Mouse (Mus musculus): ENCODE measurements at regions not wholly inside any gene's neighbourhood (a gene's known extent, or its start where the extent isn't known, plus 50 kb on each side); places are given as distances from the start of the nearest gene placed in this dataset.
A peak's percentile ranks its signal among the peaks of the same experiment; 100 is the strongest.

GRCm38 (mm10) chr17:4632506-4632905, 361.6 kb upstream of the Arid1b start:
- H3K4me3 ChIP-seq (replicated peaks; ENCODE audit: insufficient read depth, low read depth, low read length) = no peak overlapping the region
- H3K27ac ChIP-seq (ENCODE audit: insufficient read depth, low read length) = no peak overlapping the region
- no peaks in the 10 kb centered on the region for H3K4me1 ChIP-seq (ENCODE audit: control insufficient read depth, insufficient read depth, low read length)
- WGBS = 91% methylated on average over 2 of the region's 2 CpGs
- no peak for DNase-seq
- no peaks in the 10 kb centered on the region for H3K27me3 ChIP-seq (ENCODE audit: control insufficient read depth, insufficient read depth, low read length)
- TF ChIP-seq POLR2A (IDR thresholded peaks at IDR 0.05; ENCODE audit: borderline replicate concordance, insufficient read depth, low read length) = no peak
- no peak for TF ChIP-seq CTCF (IDR thresholded peaks at IDR 0.05; ENCODE audit: borderline replicate concordance, insufficient read depth, low read depth, low read length)

GRCm38 (mm10) chr17:4633771-4634170, 360.4 kb upstream of the Arid1b start:
- no peaks in the 10 kb centered on the region for H3K27me3 ChIP-seq (ENCODE audit: control insufficient read depth, insufficient read depth, low read length)
- H3K4me1 ChIP-seq (ENCODE audit: control insufficient read depth, insufficient read depth, low read length) = no peaks in the 10 kb centered on the region
- DNase-seq = no peak
- H3K4me3 ChIP-seq (replicated peaks; ENCODE audit: insufficient read depth, low read depth, low read length) = no peak overlapping the region
- WGBS = 76% methylated on average over 3 of the region's 3 CpGs
- H3K27ac ChIP-seq (ENCODE audit: insufficient read depth, low read length) = no peak overlapping the region
- TF ChIP-seq CTCF (IDR thresholded peaks at IDR 0.05; ENCODE audit: borderline replicate concordance, insufficient read depth, low read depth, low read length) (no peak), POLR2A (IDR thresholded peaks at IDR 0.05; ENCODE audit: borderline replicate concordance, insufficient read depth, low read length) (no peak)

GRCm38 (mm10) chr17:4636796-4637353, 357.3 kb upstream of the Arid1b start:
- no peak for DNase-seq
- Histone ChIP-seq H3K4me1 (ENCODE audit: control insufficient read depth, insufficient read depth, low read length) (no peaks in the 10 kb centered on the region), H3K27me3 (ENCODE audit: control insufficient read depth, insufficient read depth, low read length) (no peaks in the 10 kb centered on the region), H3K27ac (ENCODE audit: insufficient read depth, low read length) (no peak overlapping the region), H3K4me3 (replicated peaks; ENCODE audit: insufficient read depth, low read depth, low read length) (no peak overlapping the region)
- TF ChIP-seq POLR2A (IDR thresholded peaks at IDR 0.05; ENCODE audit: borderline replicate concordance, insufficient read depth, low read length) (no peak), CTCF (IDR thresholded peaks at IDR 0.05; ENCODE audit: borderline replicate concordance, insufficient read depth, low read depth, low read length) (no peak)
- WGBS = 30% methylated on average over 5 of the region's 5 CpGs

GRCm38 (mm10) chr17:4639531-4639930, 354.6 kb upstream of the Arid1b start:
- 82% methylated on average over 4 of the region's 4 CpGs for WGBS

GRCm38 (mm10) chr17:4640555-4640954, 353.6 kb upstream of the Arid1b start:
- WGBS = 46% methylated on average over 7 of the region's 7 CpGs
- no peak overlapping the region for H3K27ac ChIP-seq (ENCODE audit: insufficient read depth, low read length)
- H3K4me3 ChIP-seq (replicated peaks; ENCODE audit: insufficient read depth, low read depth, low read length) = no peak overlapping the region
- no peak for TF ChIP-seq CTCF (IDR thresholded peaks at IDR 0.05; ENCODE audit: borderline replicate concordance, insufficient read depth, low read depth, low read length)
- TF ChIP-seq POLR2A (IDR thresholded peaks at IDR 0.05; ENCODE audit: borderline replicate concordance, insufficient read depth, low read length) = no peak
- H3K27me3 ChIP-seq (ENCODE audit: control insufficient read depth, insufficient read depth, low read length) = no peaks in the 10 kb centered on the region
- H3K4me1 ChIP-seq (ENCODE audit: control insufficient read depth, insufficient read depth, low read length) = no peaks in the 10 kb centered on the region
- DNase-seq = peak in 1 of 2 experiments; percentile 2

More at GRCm38 (mm10) chr17:4639531-4639930, 354.6 kb upstream of the Arid1b start:
- Histone ChIP-seq H3K27ac (ENCODE audit: insufficient read depth, low read length) (no peak overlapping the region), H3K4me1 (ENCODE audit: control insufficient read depth, insufficient read depth, low read length) (no peaks in the 10 kb centered on the region), H3K27me3 (ENCODE audit: control insufficient read depth, insufficient read depth, low read length) (no peaks in the 10 kb centered on the region), H3K4me3 (replicated peaks; ENCODE audit: insufficient read depth, low read depth, low read length) (no peak overlapping the region)
- TF ChIP-seq POLR2A (IDR thresholded peaks at IDR 0.05; ENCODE audit: borderline replicate concordance, insufficient read depth, low read length) (no peak), CTCF (IDR thresholded peaks at IDR 0.05; ENCODE audit: borderline replicate concordance, insufficient read depth, low read depth, low read length) (no peak)
- DNase-seq = no peak

- no peaks in the 10 kb centered on the region for H3K4me1 ChIP-seq (ENCODE audit: control insufficient read depth, insufficient read depth, low read length)
- H3K27ac ChIP-seq (ENCODE audit: insufficient read depth, low read length) = no peak overlapping the region
- no peak for DNase-seq
- no peaks in the 10 kb centered on the region for H3K27me3 ChIP-seq (ENCODE audit: control insufficient read depth, insufficient read depth, low read length)
- H3K4me3 ChIP-seq (replicated peaks; ENCODE audit: insufficient read depth, low read depth, low read length) = no peak overlapping the region
- TF ChIP-seq POLR2A (IDR thresholded peaks at IDR 0.05; ENCODE audit: borderline replicate concordance, insufficient read depth, low read length) = no peak
- TF ChIP-seq CTCF (IDR thresholded peaks at IDR 0.05; ENCODE audit: borderline replicate concordance, insufficient read depth, low read depth, low read length) = no peak
- 64% methylated on average over 4 of the region's 4 CpGs for WGBS
These were observed 353.0 kb upstream of the Arid1b start for GRCm38 (mm10) chr17:4641166-4641565.

- 60% methylated on average over 1 of the region's 1 CpGs for WGBS
- no peak for DNase-seq
- Histone ChIP-seq H3K27me3 (ENCODE audit: control insufficient read depth, insufficient read depth, low read length) (no peaks in the 10 kb centered on the region), H3K27ac (ENCODE audit: insufficient read depth, low read length) (no peak overlapping the region), H3K4me3 (replicated peaks; ENCODE audit: insufficient read depth, low read depth, low read length) (no peak overlapping the region), H3K4me1 (ENCODE audit: control insufficient read depth, insufficient read depth, low read length) (no peaks in the 10 kb centered on the region)
- no peak for TF ChIP-seq POLR2A (IDR thresholded peaks at IDR 0.05; ENCODE audit: borderline replicate concordance, insufficient read depth, low read length)
- TF ChIP-seq CTCF (IDR thresholded peaks at IDR 0.05; ENCODE audit: borderline replicate concordance, insufficient read depth, low read depth, low read length) = no peak
These were observed 352.1 kb upstream of the Arid1b start for GRCm38 (mm10) chr17:4642046-4642445.

GRCm38 (mm10) chr17:4643343-4643742, 350.8 kb upstream of the Arid1b start:
- Histone ChIP-seq H3K4me3 (replicated peaks; ENCODE audit: insufficient read depth, low read depth, low read length) (no peak overlapping the region), H3K4me1 (ENCODE audit: control insufficient read depth, insufficient read depth, low read length) (no peaks in the 10 kb centered on the region), H3K27ac (ENCODE audit: insufficient read depth, low read length) (no peak overlapping the region), H3K27me3 (ENCODE audit: control insufficient read depth, insufficient read depth, low read length) (no peaks in the 10 kb centered on the region)
- no peak for TF ChIP-seq CTCF (IDR thresholded peaks at IDR 0.05; ENCODE audit: borderline replicate concordance, insufficient read depth, low read depth, low read length)
- TF ChIP-seq POLR2A (IDR thresholded peaks at IDR 0.05; ENCODE audit: borderline replicate concordance, insufficient read depth, low read length) = no peak
- no peak for DNase-seq
- WGBS = 23% methylated on average over 6 of the region's 6 CpGs

Measured in cerebellum, adult 2 months (tissue).